Mouse (Mus musculus): ENCODE measurements around the gene Arhgap23. TPM values are rescaled to one million over a fixed set of nuclear protein-coding genes. Genes with fewer than 3 reads are reported as not detected.
A peak's percentile ranks its signal among the peaks of the same experiment; 100 is the strongest.

Arhgap23 gene
- polyA plus RNA-seq, 1 experiment from 2014 or later = 5.0 TPM

DNA sequence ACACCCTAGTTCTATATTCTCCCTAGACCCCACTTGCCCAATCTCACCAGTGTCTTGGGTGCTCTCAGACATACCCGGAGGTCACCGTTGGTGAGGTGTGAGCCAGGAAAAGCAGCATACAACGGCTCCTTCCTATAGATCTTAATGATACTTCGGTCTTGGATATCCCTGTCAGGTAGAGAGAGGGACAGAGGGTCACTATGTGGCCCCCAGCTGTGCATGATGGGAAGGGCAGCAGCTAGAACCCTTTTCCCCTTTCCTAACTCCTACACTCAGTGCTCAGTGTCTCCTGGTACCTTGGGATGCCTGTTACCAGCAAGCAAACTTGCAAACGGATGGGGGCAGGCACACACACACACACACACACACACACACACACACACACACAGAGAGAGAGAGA lies 120.3 kb downstream of the Arhgap23 start:
- no peak overlapping the region for H3K27ac ChIP-seq (ENCODE audit: low read depth)
- H3K4me2 ChIP-seq (ENCODE audit: low read length) = no peak overlapping the region
- no peak for ATAC-seq (replicated peaks; ENCODE audit: low FRiP score, low TSS enrichment, low read depth)
- 45% methylated on average over 5 of the region's 5 CpGs for WGBS
- peaks cover 31% of the 10 kb centered on the region for H3K4me1 ChIP-seq (replicated peaks; ENCODE audit: control insufficient read depth, insufficient read depth, low read length)
- H3K4me3 ChIP-seq (ENCODE audit: low read depth, low read length) = no peak overlapping the region
- H3K9ac ChIP-seq (ENCODE audit: low read length) = no peak overlapping the region
- peaks cover 80% of the 10 kb centered on the region for H3K27me3 ChIP-seq (replicated peaks; ENCODE audit: control insufficient read depth, insufficient read depth, low read length)
- H3K9me3 ChIP-seq (ENCODE audit: control insufficient read depth, low read length) = no peaks in the 10 kb centered on the region
- peak; percentile 55 for DNase-seq (ENCODE audit: low spot score)
- no peaks in the 10 kb centered on the region for H3K36me3 ChIP-seq (ENCODE audit: control insufficient read depth, insufficient read depth, low read length)

GRCm38 (mm10) chr11:97536083-97536747 lies 120.9 kb downstream of the Arhgap23 start:
- H3K36me3 ChIP-seq (ENCODE audit: control insufficient read depth, insufficient read depth, low read length) = no peaks in the 10 kb centered on the region
- no peak overlapping the region for H3K27ac ChIP-seq (ENCODE audit: low read depth)
- peak overlapping the region; percentile 59 for H3K4me2 ChIP-seq (ENCODE audit: low read length)
- H3K27me3 ChIP-seq (replicated peaks; ENCODE audit: control insufficient read depth, insufficient read depth, low read length) = peaks cover 80% of the 10 kb centered on the region
- no peaks in the 10 kb centered on the region for H3K9me3 ChIP-seq (ENCODE audit: control insufficient read depth, low read length)
- no peak for ATAC-seq (replicated peaks; ENCODE audit: low FRiP score, low TSS enrichment, low read depth)
- no peak for DNase-seq (ENCODE audit: low spot score)
- H3K4me1 ChIP-seq (replicated peaks; ENCODE audit: control insufficient read depth, insufficient read depth, low read length) = peaks cover 31% of the 10 kb centered on the region
- peak overlapping the region; percentile 35; the same call in 1 of the 2 replicates for H3K4me3 ChIP-seq (ENCODE audit: low read depth, low read length)
- no peak overlapping the region for H3K9ac ChIP-seq (ENCODE audit: low read length)
- WGBS = 11% methylated on average over 35 of the region's 35 CpGs

- Histone ChIP-seq H3K27ac (ENCODE audit: low read depth) (no peak overlapping the region), H3K9me3 (ENCODE audit: control insufficient read depth, low read length) (no peaks in the 10 kb centered on the region), H3K36me3 (ENCODE audit: control insufficient read depth, insufficient read depth, low read length) (no peaks in the 10 kb centered on the region), H3K9ac (ENCODE audit: low read length) (0 out of 2 replicates have a peak overlapping the region, but pooled peaks have one; percentile 22), H3K27me3 (replicated peaks; ENCODE audit: control insufficient read depth, insufficient read depth, low read length) (peaks cover 77% of the 10 kb centered on the region), H3K4me1 (replicated peaks; ENCODE audit: control insufficient read depth, insufficient read depth, low read length) (peaks cover 26% of the 10 kb centered on the region), H3K4me3 (ENCODE audit: low read depth, low read length) (peak overlapping the region; percentile 35), H3K4me2 (ENCODE audit: low read length) (peak overlapping the region; percentile 59)
- under 1% methylated on average over 36 of the region's 36 CpGs for WGBS
- ATAC-seq (replicated peaks; ENCODE audit: low FRiP score, low TSS enrichment, low read depth) (peak; percentile 51), DNase-seq (ENCODE audit: low spot score) (peak; percentile 62)
These were observed 121.7 kb downstream of the Arhgap23 start for GRCm38 (mm10) chr11:97536835-97537579.

- H3K4me3 ChIP-seq (ENCODE audit: low read depth, low read length) = peak overlapping the region; percentile 35; the same call in 1 of the 2 replicates
These were observed 122.3 kb downstream of the Arhgap23 start for GRCm38 (mm10) chr11:97537580-97538089.

DNA sequence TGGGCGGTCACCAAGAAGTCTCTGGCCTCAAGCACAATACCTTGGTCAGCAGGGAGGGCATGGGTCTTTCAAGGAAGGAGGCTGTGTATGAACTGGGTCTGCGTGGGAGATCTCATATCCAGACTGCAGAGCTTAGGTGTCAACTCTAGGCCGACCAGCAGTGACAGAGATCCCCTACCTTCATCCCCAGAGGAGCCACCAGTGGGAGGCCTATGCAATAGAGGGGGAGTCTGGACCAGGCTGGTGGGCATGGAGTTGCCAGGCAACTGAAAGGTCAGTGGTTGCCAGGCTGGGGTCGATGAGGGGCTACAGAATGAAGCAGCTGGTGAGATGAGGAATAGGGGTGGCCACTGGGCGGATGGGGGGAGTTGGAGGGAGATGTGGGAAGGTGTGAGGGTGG lies 124.3 kb downstream of the Arhgap23 start:
- Histone ChIP-seq H3K4me2 (ENCODE audit: low read length) (no peak overlapping the region), H3K9me3 (ENCODE audit: control insufficient read depth, low read length) (no peaks in the 10 kb centered on the region), H3K27ac (ENCODE audit: low read depth) (no peak overlapping the region), H3K9ac (ENCODE audit: low read length) (no peak overlapping the region), H3K4me3 (ENCODE audit: low read depth, low read length) (no peak overlapping the region), H3K4me1 (replicated peaks; ENCODE audit: control insufficient read depth, insufficient read depth, low read length) (peaks cover 17% of the 10 kb centered on the region), H3K36me3 (ENCODE audit: control insufficient read depth, insufficient read depth, low read length) (no peaks in the 10 kb centered on the region), H3K27me3 (replicated peaks; ENCODE audit: control insufficient read depth, insufficient read depth, low read length) (peaks cover 63% of the 10 kb centered on the region)
- no peak for DNase-seq (ENCODE audit: low spot score)
- 65% methylated on average over 5 of the region's 5 CpGs for WGBS
- ATAC-seq (replicated peaks; ENCODE audit: low FRiP score, low TSS enrichment, low read depth) = no peak

More at GRCm38 (mm10) chr11:97537580-97538089, 122.3 kb downstream of the Arhgap23 start:
- H3K4me1 ChIP-seq (replicated peaks; ENCODE audit: control insufficient read depth, insufficient read depth, low read length) = peaks cover 25% of the 10 kb centered on the region
- 27% methylated on average over 12 of the region's 12 CpGs for whole genome bisulfite sequencing
- ATAC-seq (replicated peaks; ENCODE audit: low FRiP score, low TSS enrichment, low read depth) (no peak), DNase-seq (ENCODE audit: low spot score) (no peak)
- no peak overlapping the region for H3K27ac ChIP-seq (ENCODE audit: low read depth)
- no peaks in the 10 kb centered on the region for H3K36me3 ChIP-seq (ENCODE audit: control insufficient read depth, insufficient read depth, low read length)
- peaks cover 71% of the 10 kb centered on the region for H3K27me3 ChIP-seq (replicated peaks; ENCODE audit: control insufficient read depth, insufficient read depth, low read length)
- H3K9me3 ChIP-seq (ENCODE audit: control insufficient read depth, low read length) = no peaks in the 10 kb centered on the region
- no peak overlapping the region for H3K9ac ChIP-seq (ENCODE audit: low read length)
- H3K4me2 ChIP-seq (ENCODE audit: low read length) = peak overlapping the region; percentile 59

- Histone ChIP-seq H3K4me2 (ENCODE audit: low read length) (no peak overlapping the region), H3K36me3 (ENCODE audit: control insufficient read depth, insufficient read depth, low read length) (no peaks in the 10 kb centered on the region), H3K27me3 (replicated peaks; ENCODE audit: control insufficient read depth, insufficient read depth, low read length) (peaks cover 63% of the 10 kb centered on the region), H3K4me1 (replicated peaks; ENCODE audit: control insufficient read depth, insufficient read depth, low read length) (peaks cover 12% of the 10 kb centered on the region), H3K9ac (ENCODE audit: low read length) (no peak overlapping the region), H3K9me3 (ENCODE audit: control insufficient read depth, low read length) (no peaks in the 10 kb centered on the region), H3K4me3 (ENCODE audit: low read depth, low read length) (no peak overlapping the region), H3K27ac (ENCODE audit: low read depth) (no peak overlapping the region)
- 81% methylated on average over 3 of the region's 3 CpGs for WGBS
- ATAC-seq (replicated peaks; ENCODE audit: low FRiP score, low TSS enrichment, low read depth) (no peak), DNase-seq (ENCODE audit: low spot score) (no peak)
These were observed 124.8 kb downstream of the Arhgap23 start for GRCm38 (mm10) chr11:97540136-97540535.

- Histone ChIP-seq H3K4me1 (replicated peaks; ENCODE audit: control insufficient read depth, insufficient read depth, low read length) (peaks cover 10% of the 10 kb centered on the region), H3K27ac (ENCODE audit: low read depth) (no peak overlapping the region), H3K4me2 (ENCODE audit: low read length) (no peak overlapping the region), H3K9me3 (ENCODE audit: control insufficient read depth, low read length) (no peaks in the 10 kb centered on the region), H3K27me3 (replicated peaks; ENCODE audit: control insufficient read depth, insufficient read depth, low read length) (peaks cover 63% of the 10 kb centered on the region), H3K36me3 (ENCODE audit: control insufficient read depth, insufficient read depth, low read length) (no peaks in the 10 kb centered on the region), H3K9ac (ENCODE audit: low read length) (no peak overlapping the region), H3K4me3 (ENCODE audit: low read depth, low read length) (no peak overlapping the region)
- ATAC-seq (replicated peaks; ENCODE audit: low FRiP score, low TSS enrichment, low read depth) (no peak), DNase-seq (ENCODE audit: low spot score) (no peak)
- WGBS = 47% methylated on average over 3 of the region's 3 CpGs
These were observed 125.3 kb downstream of the Arhgap23 start for GRCm38 (mm10) chr11:97540604-97541003.

DNA sequence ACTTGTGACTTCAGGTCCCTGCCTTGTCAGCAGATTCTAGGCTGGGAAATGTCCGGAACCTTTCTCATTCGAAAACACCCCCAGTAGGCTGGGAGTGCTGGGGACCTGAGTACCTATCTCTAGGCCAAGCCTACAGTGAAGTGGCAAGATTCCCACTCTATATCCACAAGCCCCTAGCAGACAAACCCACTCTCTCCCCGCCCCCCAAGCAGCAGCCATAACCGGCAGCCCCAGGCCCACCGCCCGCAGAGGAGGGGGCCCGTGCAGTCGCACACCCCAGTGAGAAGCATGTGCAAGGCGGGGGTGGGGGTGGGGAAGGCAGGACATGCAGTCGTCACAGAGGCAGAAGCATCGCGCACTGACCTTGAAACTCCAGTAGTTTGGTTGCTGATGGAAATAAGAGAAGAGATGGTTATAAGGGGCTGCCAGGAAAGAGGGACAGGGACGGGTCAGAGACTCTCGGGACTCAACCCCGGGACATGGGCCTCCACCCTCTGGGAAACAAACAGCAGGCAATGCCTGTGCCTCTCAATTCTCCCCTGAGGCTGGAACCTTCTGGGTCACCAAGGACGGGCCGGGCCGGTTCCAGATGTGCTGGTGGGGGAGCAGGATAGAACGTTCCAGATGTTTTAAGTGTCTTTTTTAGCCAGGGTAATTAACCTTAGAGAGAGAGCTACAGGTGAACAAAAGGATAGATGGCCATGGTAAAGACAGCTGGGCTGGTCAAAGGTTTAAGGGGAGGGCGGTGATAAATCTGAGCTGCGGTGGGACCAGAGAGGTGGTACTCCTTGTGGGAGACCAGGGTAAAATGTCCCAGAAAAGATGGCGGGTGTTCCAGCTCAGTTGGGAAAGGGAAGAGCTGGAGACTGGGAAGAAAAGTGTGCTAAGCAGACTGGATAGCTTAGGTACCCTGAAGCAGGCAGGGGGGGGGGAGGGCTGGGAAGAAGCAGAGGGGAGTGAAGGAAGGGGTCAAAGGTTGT lies 127.1 kb downstream of the Arhgap23 start:
- no peak overlapping the region for H3K9ac ChIP-seq (ENCODE audit: low read length)
- no peak overlapping the region for H3K4me3 ChIP-seq (ENCODE audit: low read depth, low read length)
- H3K27ac ChIP-seq (ENCODE audit: low read depth) = no peak overlapping the region
- DNase-seq (ENCODE audit: low spot score) (no peak), ATAC-seq (replicated peaks; ENCODE audit: low FRiP score, low TSS enrichment, low read depth) (no peak)
- peaks cover 63% of the 10 kb centered on the region for H3K27me3 ChIP-seq (replicated peaks; ENCODE audit: control insufficient read depth, insufficient read depth, low read length)
- H3K36me3 ChIP-seq (ENCODE audit: control insufficient read depth, insufficient read depth, low read length) = no peaks in the 10 kb centered on the region
- no peaks in the 10 kb centered on the region for H3K9me3 ChIP-seq (ENCODE audit: control insufficient read depth, low read length)
- no peak overlapping the region for H3K4me2 ChIP-seq (ENCODE audit: low read length)
- 78% methylated on average over 22 of the region's 22 CpGs for WGBS
- H3K4me1 ChIP-seq (replicated peaks; ENCODE audit: control insufficient read depth, insufficient read depth, low read length) = peaks cover 6% of the 10 kb centered on the region

All from intestine, embryonic 14.5 days (tissue).